Mouse (Mus musculus): ENCODE measurements at regions not wholly inside any gene's neighbourhood (a gene's known extent, or its start where the extent isn't known, plus 50 kb on each side); places are given as distances from the start of the nearest gene placed in this dataset.
A peak's percentile ranks its signal among the peaks of the same experiment; 100 is the strongest.

DNA sequence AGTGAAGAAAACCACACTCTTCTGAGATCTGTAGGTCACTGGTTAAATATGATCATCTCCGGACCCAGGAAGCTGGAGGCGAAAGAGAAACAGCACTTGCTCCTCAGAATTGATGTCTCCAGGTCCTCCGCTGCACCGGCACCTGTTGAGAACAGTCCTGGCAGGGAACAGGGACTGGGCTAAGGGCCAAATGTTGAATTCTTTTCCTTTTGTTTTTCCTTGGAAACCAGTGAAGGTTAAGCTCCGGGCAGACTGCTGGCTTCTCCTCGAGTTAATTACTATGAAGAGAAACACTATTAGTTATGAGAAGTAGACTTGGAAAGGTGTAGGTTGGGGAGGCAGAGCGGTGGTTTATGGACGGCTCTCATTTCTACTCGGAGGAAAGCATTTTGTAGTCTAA lies 242.7 kb downstream of the Rngtt start:
- no peak for DNase-seq (ENCODE audit: low spot score)

DNA sequence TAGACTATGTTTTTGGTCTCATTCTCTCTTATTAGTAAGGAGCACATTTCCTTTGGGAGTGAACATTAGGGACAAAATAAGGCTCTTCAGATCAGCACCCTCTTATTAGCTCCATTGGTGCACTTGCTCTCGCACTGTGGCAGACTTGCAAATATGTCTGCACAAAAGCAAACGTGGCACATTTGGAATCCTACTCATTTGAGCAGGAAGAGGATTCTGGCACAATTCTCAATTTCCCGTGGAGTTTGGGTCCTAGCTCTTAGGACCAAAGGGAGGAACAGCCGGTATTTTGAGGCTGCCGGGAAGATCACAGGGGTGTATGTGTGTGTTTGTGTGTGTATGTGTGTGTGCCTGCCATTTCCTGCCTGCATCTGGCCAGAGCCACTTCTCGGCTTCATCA lies 244.5 kb downstream of the Rngtt start:
- no peak for DNase-seq (ENCODE audit: low spot score)

DNA sequence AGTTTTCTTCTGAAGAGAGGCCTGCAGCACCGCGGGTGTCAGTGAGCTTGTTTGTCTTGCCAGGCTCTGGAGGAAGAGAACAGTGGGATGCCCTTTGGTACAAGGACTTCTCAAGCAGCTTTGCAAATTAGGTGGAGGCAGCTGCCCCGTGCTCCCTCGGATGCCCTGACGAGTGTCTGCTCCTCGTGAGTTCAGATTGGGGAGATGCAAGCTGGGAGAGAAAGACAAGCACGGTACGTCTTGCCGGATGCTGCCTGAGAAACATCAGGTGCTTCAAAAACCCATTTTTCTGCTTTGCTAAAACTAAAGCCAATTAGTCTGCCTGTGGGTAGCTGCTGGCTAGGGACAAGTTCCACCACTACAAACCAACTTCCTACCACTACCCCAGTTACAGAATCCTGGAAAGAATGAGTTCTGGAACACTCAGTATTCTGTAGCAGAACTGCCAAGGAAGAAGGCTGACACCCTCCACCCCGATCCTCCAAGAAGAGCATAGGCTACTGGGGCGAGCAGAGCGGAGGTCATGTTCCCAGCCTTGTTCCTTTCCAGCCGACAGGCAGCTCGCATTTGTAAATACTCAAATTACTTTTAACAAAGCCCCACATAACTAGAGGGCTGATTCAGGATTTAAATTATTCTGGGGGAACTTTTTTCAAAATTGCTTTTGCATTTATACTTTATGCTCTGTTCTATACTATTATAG lies 245.3 kb downstream of the Rngtt start:
- DNase-seq (ENCODE audit: low spot score): no peak

DNA sequence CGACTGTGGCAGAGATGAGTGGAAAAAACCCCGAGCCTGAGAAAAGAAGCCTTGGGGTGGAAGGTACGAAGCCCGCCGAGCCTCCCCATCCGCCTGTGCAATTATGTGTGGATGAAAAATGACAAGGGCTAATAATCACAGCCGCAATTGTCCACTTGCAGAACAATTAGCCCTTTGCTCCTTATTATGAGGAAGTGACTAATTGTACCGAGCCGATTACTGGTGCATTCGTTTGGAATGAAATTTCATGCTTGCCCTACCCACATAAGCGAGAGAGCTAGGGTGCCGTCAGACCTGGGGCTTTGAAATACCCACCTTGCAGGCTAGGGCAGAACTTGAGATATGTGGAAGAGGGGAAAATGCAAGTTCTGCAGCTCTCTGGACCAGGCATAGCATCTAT lies 245.9 kb downstream of the Rngtt start:
- no peak for DNase-seq (ENCODE audit: low spot score)

DNA sequence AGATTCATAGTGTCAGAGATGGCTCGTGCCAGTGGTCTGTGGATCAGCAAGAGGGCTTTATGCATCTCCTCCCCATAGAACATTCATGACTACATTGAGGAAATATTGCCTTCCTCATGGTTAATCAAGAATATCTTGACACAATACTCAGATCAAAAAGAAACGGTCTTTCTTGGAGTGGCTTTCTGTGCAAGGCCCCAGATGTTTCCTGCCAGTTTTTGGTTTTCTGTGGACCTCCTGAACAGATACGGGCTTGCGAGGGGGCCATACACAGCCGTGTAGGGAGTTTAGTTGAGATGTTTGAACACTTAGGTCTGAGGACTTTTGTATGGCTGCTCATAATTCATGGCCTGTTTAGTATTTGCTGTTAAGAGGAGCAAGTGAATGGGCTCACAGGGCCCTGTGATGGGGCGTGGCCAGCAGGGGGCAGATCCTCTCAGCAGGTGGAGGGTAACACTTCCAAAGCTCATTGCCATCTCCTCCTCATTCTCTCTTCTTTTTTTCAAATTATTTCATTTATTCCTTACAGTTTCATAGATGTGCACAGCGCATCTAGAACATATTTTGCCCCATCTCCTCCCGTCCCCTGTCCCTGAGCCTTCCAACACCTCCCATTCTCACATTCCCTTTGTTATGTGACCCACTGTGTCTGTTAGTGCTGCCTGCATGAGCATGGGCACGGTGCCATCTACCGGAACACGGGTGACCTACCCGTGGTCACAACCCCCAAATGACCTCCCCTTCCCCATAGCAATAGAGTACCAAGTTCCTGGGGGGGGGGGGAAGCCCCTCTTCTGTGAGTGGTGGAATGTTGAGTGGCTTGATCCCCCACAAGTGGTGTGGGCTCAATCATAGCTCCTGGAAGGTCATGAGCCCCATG lies 246.8 kb downstream of the Rngtt start:
- DNase-seq (ENCODE audit: low spot score): no peak

DNA sequence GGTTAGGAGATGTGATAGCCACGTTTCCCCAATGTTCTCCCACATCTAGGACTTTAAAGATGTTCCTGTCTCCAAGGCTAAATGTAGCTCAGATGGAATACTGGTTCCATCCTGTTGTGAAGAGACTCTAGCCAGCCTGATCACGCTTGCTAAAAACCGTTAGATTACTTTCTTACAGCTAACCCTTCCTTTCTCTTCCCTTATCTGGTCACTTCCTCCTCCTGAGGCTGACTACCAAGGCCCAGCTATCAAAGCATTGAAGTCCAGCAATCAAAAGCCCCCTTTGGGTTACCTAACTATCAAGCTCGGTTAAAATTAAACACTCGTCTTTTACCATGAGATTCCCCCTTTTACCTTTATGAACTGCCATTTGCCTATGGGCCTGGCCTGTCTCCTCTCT lies 260.2 kb downstream of the Rngtt start:
- DNase-seq (ENCODE audit: low spot score): no peak

DNA sequence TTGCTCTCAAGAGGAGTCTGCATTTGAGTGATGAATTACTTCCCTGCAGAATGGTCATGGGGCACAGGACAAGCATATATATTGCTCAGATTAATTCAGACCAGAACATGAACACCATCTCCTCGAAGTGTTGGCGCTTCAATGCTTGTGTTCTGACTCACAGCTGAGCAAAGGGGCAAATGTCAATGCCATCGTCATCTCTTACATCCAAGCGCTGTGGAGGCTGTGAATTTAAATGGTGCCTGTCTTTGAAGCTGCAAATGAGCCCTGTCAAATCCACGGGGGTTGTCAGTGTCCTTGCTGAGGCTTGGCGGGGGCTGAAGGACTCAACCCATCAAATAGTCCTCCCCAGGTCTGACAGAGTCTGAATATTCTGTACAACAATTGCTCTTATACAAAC lies 261.2 kb downstream of the Rngtt start:
- DNase-seq (ENCODE audit: low spot score): no peak

DNA sequence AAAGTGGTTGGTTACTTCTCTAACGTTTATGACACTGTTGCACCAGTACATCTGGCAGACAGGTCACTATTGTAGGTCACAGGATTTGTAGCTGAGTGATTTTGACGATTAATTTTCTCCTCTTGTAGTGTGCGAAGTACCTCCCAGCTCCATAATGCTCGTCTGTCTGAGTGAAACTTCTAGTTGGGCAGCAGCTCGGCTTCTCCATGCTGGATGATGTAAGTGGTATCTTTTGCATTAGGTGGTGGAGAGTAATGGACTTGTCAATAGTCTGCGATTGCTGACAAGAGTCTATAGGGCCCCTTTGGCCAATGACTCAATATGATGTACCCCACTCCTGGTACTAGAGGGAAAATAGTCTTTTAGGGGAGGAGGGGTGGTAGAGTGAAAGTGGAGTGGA lies 267.5 kb downstream of the Rngtt start:
- DNase-seq (ENCODE audit: low spot score): no peak

DNA sequence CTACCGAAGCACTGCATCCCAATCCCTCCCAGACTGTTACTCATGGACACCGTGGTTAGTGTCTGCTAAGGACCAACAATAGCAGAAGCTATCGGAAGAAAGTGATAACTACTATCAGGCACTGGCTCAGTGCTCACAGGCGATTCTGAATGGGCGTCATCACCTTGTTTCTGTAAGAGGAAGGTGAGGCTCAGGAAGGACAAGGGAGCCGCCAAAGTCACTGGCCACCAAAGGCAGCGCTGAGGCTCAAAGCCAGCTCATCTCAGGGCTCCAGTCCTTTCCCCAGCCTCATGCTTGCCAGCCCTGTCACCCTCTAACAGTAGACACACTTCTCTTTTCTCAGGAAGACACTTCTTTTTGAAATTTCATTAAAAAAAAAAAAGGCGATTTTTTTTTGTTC lies 270.4 kb downstream of the Rngtt start:
- no peak for DNase-seq (ENCODE audit: low spot score)

DNA sequence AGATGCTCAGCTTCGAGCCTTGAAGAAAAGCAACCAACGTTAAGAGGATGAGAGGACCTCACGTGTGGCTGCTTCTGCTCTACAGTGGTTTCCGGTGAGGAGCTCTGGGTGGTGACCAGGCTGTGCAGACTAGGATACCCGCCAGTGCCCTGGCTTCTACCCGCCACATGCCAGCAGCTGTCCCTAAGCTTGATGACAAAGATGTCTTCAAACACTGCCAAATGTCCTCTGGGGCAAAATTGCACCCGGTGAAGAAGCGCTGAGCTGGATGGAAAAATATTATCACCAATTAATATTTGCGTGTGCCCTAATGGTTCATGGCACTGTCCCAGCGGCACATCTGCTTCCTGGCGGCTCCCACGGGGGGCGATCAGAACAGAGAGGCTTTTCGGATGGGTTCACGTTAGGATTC lies 271.1 kb downstream of the Rngtt start:
- no peak for DNase-seq (ENCODE audit: low spot score)

DNA sequence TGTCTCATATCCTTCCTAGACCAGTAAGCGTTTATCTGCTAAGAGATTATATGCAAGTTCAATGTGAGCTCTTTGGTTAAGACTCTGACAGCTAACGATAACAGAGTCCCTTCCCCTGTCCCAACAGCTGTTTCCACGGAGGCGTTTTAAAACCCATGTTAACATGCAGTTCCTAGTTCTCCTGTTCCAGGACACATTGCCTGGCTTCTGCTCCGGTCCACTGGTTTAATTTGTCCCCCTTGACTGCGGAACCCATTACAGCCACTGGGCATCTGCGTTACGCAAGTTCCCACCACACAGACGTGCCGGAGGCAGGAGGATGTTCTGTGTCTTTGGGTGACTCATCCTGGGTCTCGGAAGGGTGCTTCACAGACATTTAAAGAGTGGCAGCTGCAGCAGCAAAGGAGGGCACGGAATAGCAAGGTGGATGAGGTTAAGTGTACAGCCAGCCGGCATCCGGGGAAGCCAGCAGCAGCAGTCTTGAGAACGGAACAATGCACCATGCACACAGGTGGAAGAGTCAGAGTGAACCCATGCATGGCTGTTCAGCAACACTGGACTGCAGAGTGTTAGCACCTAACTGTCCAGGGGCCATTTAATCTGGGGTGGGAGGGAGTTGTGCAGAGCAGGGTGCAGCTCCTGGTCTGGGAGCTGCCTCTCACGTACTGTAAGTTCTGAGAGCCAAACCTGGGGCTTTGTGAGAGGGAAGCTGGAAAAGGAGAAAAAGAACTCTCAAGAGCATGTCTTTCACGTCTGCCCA lies 271.8 kb downstream of the Rngtt start:
- no peak for DNase-seq (ENCODE audit: low spot score)

DNA sequence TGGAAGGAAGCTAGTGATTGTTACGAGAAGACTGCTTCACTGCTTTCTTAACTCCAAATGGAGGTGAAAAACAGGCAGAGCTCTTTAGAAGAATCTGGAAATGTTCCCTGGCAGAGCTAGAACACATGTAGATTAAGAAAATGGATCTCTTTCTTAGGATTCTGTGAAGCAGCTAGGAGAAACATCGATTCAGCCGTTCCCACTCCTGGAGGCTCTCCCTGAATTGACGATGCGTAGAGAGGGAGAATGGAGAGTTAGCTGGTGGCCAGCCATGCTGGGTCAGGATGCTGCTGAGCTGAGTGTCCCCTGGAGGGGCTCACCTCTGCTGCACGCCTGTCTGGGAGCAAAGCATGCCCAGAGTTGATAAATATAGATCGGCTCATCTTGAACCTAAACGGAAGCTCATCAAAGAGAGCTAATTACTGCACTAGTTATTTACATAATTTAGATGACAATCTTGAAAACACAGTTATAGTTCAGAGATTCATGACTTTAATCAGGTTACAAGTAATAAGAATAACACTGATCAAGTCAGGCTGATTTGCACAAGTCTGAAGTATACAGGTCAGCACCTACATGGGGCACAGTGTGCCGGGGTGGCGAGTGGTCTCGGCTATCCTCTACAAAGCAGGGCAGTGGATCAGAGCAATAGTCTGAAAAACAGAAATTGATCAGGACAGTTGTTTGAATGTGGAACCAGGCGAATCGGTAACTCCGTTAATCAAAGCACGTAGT lies 273.0 kb downstream of the Rngtt start:
- DNase-seq (ENCODE audit: low spot score): no peak

DNA sequence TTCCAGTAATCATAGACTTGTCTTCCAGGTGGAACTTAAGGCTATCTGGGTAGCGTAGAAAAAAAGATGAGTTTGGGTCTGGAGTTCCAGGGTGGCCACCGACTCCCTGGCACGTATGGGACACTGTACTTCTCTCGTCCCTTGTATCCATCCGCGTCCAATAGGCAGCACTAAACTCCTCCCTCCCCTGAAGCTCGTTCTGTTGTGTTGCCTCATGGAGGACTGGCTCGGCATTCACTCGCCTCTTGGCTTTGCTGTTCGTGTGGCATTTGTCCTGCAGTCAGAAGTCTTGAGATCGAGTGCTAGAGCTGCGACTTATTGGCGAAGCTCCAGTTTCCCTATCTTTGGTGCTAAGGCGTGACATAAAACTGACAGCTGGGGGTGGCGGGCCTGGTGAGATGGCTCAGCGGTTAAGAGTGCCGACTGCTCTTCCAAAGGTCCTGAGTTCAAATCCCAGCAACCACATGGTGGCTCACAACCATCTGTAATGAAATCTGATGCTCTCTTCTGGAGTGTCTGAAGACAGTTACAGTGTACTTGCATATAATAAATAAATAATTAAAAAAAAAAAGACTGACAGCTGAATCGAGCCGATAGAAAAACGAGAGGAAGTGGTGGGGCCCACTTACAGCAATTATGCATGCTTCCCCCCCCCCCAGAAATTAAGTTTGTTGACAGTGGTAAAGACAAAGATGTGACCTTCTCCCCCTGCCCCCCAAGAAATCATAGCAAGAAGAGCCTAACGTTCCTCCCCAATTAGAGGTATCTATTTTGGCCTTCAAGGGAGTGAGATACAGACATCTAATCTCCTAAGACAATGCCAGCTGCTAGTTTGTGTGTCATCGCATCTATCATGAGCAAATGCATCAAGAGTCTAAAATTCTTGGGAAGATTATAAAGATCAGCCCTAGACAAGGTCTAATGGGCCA lies 274.1 kb downstream of the Rngtt start:
- DNase-seq (ENCODE audit: low spot score): no peak

DNA sequence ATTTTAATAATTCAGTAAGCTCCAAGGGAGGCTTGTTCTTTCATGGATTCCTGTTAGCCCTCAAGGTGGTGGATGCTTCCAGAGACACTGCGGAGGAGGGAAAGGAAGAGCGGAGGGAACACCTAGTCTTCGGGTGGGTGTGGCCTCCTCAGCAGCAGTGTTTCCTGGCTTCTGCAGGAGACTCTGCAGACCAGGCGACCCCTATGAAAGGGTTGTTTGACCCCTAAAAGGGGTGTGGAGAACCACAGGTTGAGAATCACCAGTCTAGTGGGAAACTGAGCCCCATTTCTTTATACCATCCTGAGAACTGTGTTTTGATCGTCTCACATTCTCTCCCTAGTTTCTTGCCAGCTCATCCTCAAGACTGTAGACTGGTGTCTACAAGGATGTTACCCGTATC lies 275.7 kb downstream of the Rngtt start:
- no peak for DNase-seq (ENCODE audit: low spot score)

DNA sequence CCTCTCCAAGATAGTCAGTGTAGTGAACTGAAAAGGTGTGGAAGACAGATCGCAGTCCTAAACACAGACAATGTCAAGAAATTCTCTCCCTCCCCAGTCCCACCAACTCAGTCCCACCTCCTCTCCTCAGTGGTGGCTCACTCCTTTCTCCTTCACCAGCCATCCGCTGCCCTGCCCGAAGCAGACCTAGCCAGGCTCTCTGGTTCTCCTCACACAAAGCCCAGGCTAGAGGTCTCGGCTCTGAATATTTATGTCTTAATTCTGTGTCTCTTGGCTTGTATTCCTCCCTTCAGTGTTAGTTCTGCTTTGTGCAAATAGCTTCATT lies 276.1 kb downstream of the Rngtt start:
- no peak for DNase-seq (ENCODE audit: low spot score)

DNA sequence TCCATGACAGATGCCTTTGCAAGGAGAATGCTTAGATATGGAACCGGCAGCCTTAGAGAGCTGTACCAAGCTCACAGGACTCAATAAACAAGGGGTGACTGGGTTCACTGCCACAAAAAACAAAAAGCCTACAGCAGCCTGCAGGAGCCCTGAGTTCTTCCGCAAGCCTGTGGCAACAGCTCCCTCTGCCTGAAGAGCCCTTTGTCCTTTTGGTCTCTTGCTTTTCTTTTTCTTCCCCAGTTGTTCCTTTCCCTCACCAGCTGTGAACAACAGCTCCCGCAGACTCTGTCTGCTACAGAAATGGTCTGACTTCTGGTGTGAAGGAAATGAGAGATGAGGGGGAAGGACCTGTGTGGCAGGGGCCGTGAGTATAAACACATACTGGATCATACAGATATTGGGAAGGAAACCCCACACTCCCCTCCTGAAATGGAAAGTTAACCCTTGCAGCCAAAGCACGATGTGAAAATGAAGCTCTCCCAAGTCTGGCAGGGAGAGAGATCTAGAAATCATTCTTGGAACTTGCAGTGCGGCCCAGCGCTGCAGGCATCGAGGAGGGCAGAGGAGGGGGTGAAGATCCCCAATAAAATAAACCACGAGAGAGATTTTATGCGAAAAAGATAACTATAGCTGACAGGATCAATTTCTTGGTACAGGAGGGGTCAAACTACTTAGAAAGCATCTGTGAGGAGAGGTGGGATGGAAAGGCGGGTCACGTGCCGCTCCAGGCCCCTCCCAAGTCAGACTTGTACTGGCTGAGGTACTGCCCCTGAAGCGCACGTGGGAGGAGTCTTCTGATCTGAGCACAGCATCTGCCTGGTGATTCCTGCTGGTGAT lies 276.7 kb downstream of the Rngtt start:
- peak; percentile 16 for DNase-seq (ENCODE audit: low spot score)

DNA sequence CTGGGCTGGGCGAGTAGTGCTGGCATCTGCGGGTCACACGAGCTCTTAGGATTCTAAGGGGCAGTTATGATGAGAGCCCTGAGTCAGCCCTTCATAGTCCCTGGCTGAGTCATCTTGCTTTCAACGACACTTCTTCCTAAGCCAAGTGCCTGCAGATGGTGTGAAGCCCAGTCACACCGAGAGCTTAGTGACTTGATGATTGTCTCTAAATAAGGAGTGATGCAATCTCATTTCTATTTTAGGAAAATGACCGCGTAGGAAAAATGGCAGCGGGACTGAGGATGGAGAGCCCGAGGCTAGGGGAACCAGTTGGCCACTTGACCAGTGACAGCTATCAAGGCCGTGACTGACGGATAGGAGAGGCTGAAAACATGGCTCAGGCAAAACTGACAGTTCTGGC lies 277.6 kb downstream of the Rngtt start:
- DNase-seq (ENCODE audit: low spot score): no peak

DNA sequence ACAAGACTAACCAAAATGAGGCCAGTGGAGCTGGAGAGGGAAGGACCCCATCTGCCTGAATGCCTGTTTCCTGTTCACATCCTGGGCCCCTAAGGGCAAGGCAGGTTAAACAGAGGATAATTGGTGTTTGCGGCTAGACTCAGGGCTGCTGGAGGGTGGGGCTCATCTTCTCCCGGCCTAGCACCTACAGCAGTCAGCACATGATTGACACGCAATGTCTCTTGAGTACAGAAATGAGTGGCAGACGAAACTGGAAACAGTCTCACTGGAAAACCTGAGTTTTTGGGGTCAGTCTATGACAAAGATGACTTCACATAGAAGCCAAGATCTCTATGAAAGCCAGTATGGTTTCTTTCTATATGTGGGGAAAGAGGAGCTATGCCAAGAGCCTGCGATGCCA lies 278.0 kb downstream of the Rngtt start:
- no peak for DNase-seq (ENCODE audit: low spot score)

DNA sequence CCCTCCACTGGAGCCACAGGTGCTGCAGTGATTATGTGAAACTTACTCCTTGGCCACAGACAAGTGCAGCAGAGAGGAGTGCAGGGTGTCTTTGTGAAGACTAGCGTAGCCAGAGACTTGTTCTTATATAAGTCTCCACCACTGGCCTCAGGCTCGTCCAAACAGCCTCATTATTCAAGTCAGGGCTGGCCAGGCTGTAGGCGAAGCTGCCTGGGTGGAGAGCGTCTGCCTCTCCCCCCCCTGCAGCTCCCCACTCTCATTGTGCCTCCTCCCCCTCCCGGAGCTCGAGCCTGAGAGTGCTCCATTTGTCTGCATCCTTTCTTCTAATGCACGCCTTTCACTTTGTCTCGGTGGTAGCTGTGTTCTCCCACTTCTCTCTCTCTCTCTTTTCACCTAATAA lies 279.1 kb downstream of the Rngtt start:
- DNase-seq (ENCODE audit: low spot score): no peak

DNA sequence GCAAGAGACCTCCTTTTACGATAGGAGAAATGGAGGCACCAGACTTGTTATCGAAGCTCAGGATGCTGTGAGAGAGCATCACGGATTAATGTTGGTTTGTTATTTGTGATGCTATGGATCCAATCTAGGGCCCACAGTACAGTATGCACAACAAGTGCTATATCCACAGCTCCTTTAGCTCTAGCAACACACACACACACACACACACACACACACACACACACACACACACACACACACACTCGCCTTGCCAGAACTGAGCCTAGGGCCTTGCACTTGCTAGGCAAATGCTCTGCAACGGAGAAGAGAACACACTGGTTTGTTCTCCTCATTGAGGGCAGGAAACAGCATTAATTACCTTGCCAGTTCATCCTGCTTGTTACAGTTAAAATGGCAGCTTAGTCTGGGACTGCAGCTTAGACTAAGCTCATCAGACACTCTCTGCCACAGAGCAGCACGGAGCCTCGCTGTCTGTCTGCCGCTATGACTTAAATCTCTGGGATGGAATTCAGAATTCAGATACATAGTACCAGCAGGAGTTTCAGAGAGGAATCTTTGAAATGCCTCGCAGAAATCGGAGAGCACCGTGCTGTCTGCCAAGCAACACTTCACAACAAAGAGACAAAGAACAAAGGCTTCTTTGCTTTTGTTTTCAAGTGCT lies 285.0 kb downstream of the Rngtt start:
- no peak for DNase-seq (ENCODE audit: low spot score)
